Mouse (Mus musculus): ENCODE measurements around the gene Kcnk10. TPM values are rescaled to one million over a fixed set of nuclear protein-coding genes. Genes with fewer than 3 reads are reported as not detected.

The Kcnk10 gene
- total and polyA plus RNA-seq, 3 experiments = 2.4 to 7.5 (median 3.8) TPM

GRCm38 (mm10) chr12:98575942-98576550, 2.1 kb downstream of the Kcnk10 start:
- no peaks in the 10 kb centered on the region for H3K79me2 ChIP-seq (replicated peaks; ENCODE audit: control insufficient read depth, extremely low read depth, insufficient read depth, poor library complexity, severe bottlenecking)
- no peak for TF ChIP-seq UBTF (IDR thresholded peaks at IDR 0.05; ENCODE audit: low read depth, low read length)
- TF ChIP-seq ETS1 (conservative IDR thresholded peaks at IDR 0.05; ENCODE audit: low read depth, low read length) = no peak
- TF ChIP-seq RAD21 (IDR thresholded peaks at IDR 0.05; ENCODE audit: low read depth, low read length) = no peak
- no peak for TF ChIP-seq JUN (IDR thresholded peaks at IDR 0.05; ENCODE audit: insufficient read depth, low read depth, low read length)
- no peak for TF ChIP-seq MAZ (IDR thresholded peaks at IDR 0.05; ENCODE audit: low read depth, low read length)
- no peak for TF ChIP-seq EP300 (IDR thresholded peaks at IDR 0.05; ENCODE audit: low read length)
- no peak for TF ChIP-seq MYC (IDR thresholded peaks at IDR 0.05; ENCODE audit: low read depth, low read length)
- no peak for TF ChIP-seq NELFE (IDR thresholded peaks at IDR 0.05; ENCODE audit: low read depth, low read length)
- no peak for TF ChIP-seq PAX5 (IDR thresholded peaks at IDR 0.05; ENCODE audit: low read length)
- TF ChIP-seq NRF1 (IDR thresholded peaks at IDR 0.05; ENCODE audit: low read depth, low read length) = no peak
- TF ChIP-seq MAX (IDR thresholded peaks at IDR 0.05; ENCODE audit: low read length) = no peak
- TF ChIP-seq USF1 (IDR thresholded peaks at IDR 0.05; ENCODE audit: low read depth, low read length) = no peak
- dilution Hi-C loops (cut with MboI; ENCODE audit: extremely low pct_ligation_motif_present, extremely low pct_unique_long_range_greater_than_20kb, low sequenced_read_pairs) = no loop called here

GRCm38 (mm10) chr12:98575195-98575887, 2.8 kb downstream of the Kcnk10 start:
- Histone ChIP-seq H3K27me3 (replicated peaks) (peaks cover 23% of the 10 kb centered on the region), H3K4me2 (ENCODE audit: insufficient read depth, low read depth, poor library complexity, severe bottlenecking) (peak overlapping the region; percentile 26)
- TF ChIP-seq ETS1 (conservative IDR thresholded peaks at IDR 0.05; ENCODE audit: low read depth, low read length) (no peak), BHLHE40 (IDR thresholded peaks at IDR 0.05; ENCODE audit: low read depth, low read length) (no peak), CHD1 (IDR thresholded peaks at IDR 0.05; ENCODE audit: low read depth, low read length) (no peak), NRF1 (IDR thresholded peaks at IDR 0.05; ENCODE audit: low read depth, low read length) (no peak), CHD2 (IDR thresholded peaks at IDR 0.05; ENCODE audit: low read length) (no peak), TBP (conservative IDR thresholded peaks at IDR 0.05; ENCODE audit: low read depth, low read length) (no peak), MYC (IDR thresholded peaks at IDR 0.05; ENCODE audit: low read depth, low read length) (no peak), RCOR1 (conservative IDR thresholded peaks at IDR 0.05; ENCODE audit: low read depth, low read length) (no peak), MAZ (IDR thresholded peaks at IDR 0.05; ENCODE audit: low read depth, low read length) (no peak), MXI1 (IDR thresholded peaks at IDR 0.05; ENCODE audit: low read depth, low read length) (no peak), POLR2AphosphoS2 (IDR thresholded peaks at IDR 0.05; ENCODE audit: low read depth, low read length) (no peak), HCFC1 (IDR thresholded peaks at IDR 0.05; ENCODE audit: low read depth, low read length) (no peak), USF1 (IDR thresholded peaks at IDR 0.05; ENCODE audit: low read depth, low read length) (no peak), MEF2A (IDR thresholded peaks at IDR 0.05; ENCODE audit: borderline replicate concordance, low read depth, low read length) (no peak), TCF12 (IDR thresholded peaks at IDR 0.05; ENCODE audit: low read depth, low read length) (no peak), ZMIZ1 (IDR thresholded peaks at IDR 0.05; ENCODE audit: low read depth, low read length) (no peak), KAT2A (IDR thresholded peaks at IDR 0.05; ENCODE audit: insufficient replicate concordance, low read length) (no peak), UBTF (IDR thresholded peaks at IDR 0.05; ENCODE audit: low read depth, low read length) (no peak), ZNF384 (IDR thresholded peaks at IDR 0.05; ENCODE audit: low read depth, low read length) (no peak)

More at GRCm38 (mm10) chr12:98575942-98576550, 2.1 kb downstream of the Kcnk10 start:
- no peaks in the 10 kb centered on the region for H3K36me3 ChIP-seq (replicated peaks in 1 of 2; ENCODE audit: control insufficient read depth in 1 of 2, insufficient read depth in 1 of 2, low read length in 1 of 2)
- H3K27me3 ChIP-seq (replicated peaks) = peaks cover 23% of the 10 kb centered on the region
- H3K4me1 ChIP-seq (ENCODE audit: control insufficient read depth in 1 of 2, insufficient read depth in 2 of 2) = peaks cover 17 to 55% of the 10 kb centered on the region in 2 experiments
- no peak overlapping the region for H3K4me3 ChIP-seq (replicated peaks in 1 of 3; ENCODE audit: low read depth in 2 of 3, low read length in 2 of 3, poor library complexity in 1 of 3)
- in situ Hi-C loops (cut with MboI; ENCODE audit: low pct_ligation_motif_present, low pct_unique_long_range_greater_than_20kb, low sequenced_read_pairs) = no loop called here
- no peaks in the 10 kb centered on the region for H3K9me3 ChIP-seq (replicated peaks; ENCODE audit: low read length)
- H3K4me2 ChIP-seq (ENCODE audit: insufficient read depth, low read depth, poor library complexity, severe bottlenecking) = no peak overlapping the region
- no peak overlapping the region for H3K9ac ChIP-seq (ENCODE audit: insufficient read depth, low read depth)
- H3K27ac ChIP-seq (ENCODE audit: insufficient read depth, low read depth) = no peak overlapping the region
- no peak for DNase-seq (ENCODE audit: extremely low read depth)

More at GRCm38 (mm10) chr12:98575195-98575887, 2.8 kb downstream of the Kcnk10 start:
- H3K79me2 ChIP-seq (replicated peaks; ENCODE audit: control insufficient read depth, extremely low read depth, insufficient read depth, poor library complexity, severe bottlenecking) = no peaks in the 10 kb centered on the region
- H3K9ac ChIP-seq (ENCODE audit: insufficient read depth, low read depth) = peak overlapping the region; percentile 51
- no peaks in the 10 kb centered on the region for H3K36me3 ChIP-seq (replicated peaks in 1 of 2; ENCODE audit: control insufficient read depth in 1 of 2, insufficient read depth in 1 of 2, low read length in 1 of 2)
- no peaks in the 10 kb centered on the region for H3K9me3 ChIP-seq (replicated peaks; ENCODE audit: low read length)
- peak overlapping the region; percentile 64 to 74 (median 66) for H3K4me3 ChIP-seq (replicated peaks in 1 of 3; ENCODE audit: low read depth in 2 of 3, low read length in 2 of 3, poor library complexity in 1 of 3)
- peaks cover 17 to 55% of the 10 kb centered on the region in 2 experiments for H3K4me1 ChIP-seq (ENCODE audit: control insufficient read depth in 1 of 2, insufficient read depth in 2 of 2)
- no peak for DNase-seq (ENCODE audit: extremely low read depth)
- H3K27ac ChIP-seq (ENCODE audit: insufficient read depth, low read depth) = peak overlapping the region; percentile 50
- dilution Hi-C loops (cut with MboI; ENCODE audit: extremely low pct_ligation_motif_present, extremely low pct_unique_long_range_greater_than_20kb, low sequenced_read_pairs) = no loop called here
- in situ Hi-C loops (cut with MboI; ENCODE audit: low pct_ligation_motif_present, low pct_unique_long_range_greater_than_20kb, low sequenced_read_pairs) = no loop called here

All from CH12.LX (cell line).